Mouse (Mus musculus): ENCODE results near the gene Avl9. TPM values are rescaled to one million over a fixed set of nuclear protein-coding genes. Genes with fewer than 3 reads are reported as not detected.

Gene Avl9
- total RNA-seq (2014; fragmentation: Nextera tagmentation) (14.7 and 16.8 TPM in 2 replicates), total RNA-seq (2017) (16.2 and 20.7 TPM in 2 replicates)

DNA sequence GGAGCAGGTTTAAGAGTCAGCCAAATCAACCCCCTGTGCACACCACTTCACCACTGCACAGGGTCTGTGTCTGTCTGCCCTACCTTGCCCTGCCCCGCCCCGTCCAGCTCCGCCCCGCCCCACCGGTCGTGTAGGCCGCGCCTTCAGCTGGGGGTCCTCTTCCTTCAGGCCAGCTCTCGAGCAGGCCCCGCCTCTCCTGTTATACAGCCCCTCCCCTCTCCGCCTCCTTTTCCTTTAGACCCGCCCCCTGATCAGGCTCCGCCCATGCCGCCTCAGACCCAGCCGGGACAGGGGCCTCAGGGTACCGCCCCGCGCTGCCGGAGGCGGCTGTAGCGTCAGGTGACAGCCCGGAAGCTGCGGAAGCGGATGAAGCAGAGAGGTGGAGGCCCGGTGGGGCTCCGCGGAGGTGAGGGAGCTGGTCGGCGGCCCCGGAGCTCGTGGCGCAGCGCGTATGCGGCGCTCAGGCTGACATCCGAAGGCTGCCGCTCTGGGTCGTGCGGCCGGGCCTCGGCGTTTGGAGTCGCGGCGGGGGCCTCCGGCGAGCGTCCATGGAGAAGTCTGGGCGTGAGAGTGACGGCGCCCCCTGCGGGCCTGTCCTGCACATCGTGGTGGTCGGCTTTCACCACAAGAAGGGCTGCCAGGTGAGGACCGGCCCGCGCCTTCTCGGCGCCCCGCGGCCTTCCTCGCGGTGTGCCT lies at the start of gene Avl9:
TSS of gene Avl9 (plus strand) at position 326 of the 696 bp plus-strand sequence.
- peak; percentile 98 for ATAC-seq (replicated peaks; ENCODE audit: poor library complexity, severe bottlenecking)

DNA sequence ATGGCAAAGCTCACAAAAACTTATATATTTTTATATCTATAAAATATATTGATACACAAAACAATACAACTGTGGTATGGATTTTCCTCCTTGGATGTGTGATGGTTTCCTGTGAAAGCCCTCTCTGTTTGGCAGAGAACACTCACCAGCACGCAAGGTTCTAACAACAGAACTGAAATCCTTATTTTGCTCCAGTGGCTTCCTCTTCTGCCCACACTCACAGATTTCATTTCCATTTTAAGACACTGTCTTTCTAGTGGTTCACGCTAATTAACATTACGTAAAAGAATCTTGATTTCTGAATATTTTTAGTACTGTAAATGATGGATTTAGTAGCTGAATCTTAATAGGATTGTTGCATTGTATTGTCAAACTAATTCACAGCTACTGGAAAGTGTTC lies 26.5 kb upstream of the Avl9 start:
- no peak for ATAC-seq (replicated peaks; ENCODE audit: poor library complexity, severe bottlenecking)

DNA sequence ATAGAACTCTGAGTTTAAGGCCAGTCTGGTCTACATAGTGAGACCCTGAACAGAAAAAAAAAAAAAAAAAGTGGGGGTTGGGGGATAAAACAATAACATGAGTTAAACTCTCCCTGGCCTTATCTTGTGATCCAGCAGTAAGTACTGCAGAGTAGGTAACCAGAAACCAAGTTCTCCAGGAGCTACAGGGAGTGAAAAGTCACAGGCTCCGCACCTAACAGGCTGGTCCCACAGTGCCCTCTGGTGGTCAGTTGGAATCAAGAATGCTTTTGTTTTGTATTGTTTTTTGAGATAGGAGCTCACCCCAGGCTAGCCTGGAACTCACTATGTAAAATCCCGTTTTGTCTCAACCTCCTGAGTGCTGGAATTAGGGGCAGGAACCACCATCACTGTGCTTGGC lies 23.5 kb upstream of the Avl9 start:
- ATAC-seq (replicated peaks; ENCODE audit: poor library complexity, severe bottlenecking), result peak; percentile 93

DNA sequence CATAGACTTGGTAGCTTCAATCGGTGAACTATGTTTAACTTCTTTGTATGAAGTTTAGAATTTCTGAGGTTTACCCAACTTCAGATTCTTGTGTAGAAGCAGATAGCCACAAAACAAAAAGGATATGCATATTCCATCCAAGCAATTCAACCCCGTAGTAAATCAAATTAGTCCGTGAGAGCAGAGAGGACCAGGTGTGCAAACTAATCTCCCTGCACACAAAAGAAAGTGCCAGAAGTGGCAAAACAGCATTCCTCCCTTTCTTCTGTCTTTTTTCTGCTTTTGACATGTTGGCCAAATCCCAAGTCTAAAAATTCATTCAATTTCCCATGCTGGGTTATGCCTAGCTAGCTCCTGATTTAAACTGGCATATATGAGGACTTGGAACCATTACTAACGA lies 22.3 kb upstream of the Avl9 start:
- no peak for ATAC-seq (replicated peaks; ENCODE audit: poor library complexity, severe bottlenecking)

DNA sequence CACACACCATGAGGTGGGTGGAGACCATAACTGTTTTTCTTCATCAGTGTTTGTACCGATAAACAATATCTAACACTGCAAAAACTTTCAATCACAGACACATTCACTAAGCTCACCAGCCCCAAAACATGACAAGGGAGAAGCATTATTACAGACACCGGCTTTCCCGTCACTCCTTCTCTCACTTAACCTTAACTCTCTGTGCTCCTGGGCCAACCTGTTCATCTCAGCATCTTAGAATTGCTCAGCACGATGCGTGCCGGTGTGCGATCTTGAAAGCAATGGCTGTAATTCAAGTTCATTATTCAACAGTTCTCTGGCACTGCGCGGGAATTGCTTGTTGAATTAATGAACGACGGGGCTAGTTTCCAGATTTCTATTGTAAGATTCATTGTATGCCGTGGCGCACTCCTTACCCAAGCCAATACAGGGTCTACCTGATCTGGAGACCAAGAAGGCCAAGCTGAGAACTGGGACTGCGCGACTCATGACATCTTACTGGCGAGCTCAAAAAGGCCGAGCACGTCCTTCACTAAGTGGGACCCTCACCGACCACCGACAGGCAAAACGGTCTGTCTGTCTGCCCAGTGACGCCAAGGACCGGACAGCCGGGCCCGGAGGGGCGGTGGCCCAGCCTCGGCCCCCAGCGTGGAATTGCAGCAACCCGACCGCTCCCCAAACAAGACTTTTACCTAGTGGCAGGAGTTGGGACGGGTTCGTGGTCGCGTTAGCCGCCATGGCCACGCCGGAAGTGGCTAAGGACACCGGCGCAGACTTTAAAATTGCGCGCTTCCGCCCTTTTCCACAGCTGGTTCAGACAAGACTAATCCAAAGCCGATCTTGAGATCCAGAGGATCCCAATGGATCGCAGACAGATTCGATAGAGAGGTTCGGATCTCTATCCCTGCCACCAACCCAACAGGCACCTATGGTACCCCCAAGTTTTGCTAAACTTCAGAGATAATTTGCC lies 10.5 kb upstream of the Avl9 start, which contains the start of gene Lsm5:
TSS of gene Lsm5 (minus strand) at position 780 of the 970 bp plus-strand sequence.
- peak; percentile 100 for ATAC-seq (replicated peaks; ENCODE audit: poor library complexity, severe bottlenecking)

DNA sequence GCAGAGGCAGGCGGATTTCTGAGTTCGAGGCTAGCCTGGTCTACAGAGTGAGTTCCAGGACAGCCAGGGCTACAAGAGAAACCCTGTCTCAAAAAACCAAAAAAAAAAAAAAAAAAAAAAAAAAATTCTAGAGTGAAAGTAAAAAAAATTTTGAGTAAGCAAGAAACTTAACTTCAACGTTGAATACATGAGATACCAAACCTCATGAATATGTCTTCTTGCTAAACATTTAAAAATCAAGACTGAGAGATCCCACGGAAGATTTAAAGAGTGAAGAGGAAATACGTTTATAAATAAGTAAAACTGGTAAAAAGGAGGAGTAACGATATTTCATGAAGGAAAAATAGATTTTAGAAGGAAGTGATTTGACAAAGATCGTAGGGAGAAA lies 519 bp upstream of the Avl9 start:
- ATAC-seq (replicated peaks; ENCODE audit: poor library complexity, severe bottlenecking), result no peak

DNA sequence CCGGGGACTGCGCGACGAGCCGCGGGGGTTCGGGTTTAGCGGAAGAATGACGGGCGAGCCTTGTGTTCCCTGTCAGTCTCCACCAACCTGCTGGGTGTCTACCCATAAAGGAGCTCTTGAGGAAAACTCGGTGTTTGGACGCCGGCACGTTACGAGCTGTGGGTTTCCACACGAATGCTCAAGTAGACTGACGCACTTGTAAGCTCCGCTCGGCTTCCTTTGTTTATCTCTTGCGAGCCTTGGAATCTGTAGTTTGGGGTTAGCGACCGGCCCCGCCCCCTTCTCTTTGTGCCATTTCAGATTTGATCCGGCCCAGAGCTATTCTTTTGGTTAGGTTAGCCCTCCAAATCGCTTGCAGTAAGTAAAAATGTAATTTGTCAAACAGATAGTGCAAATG lies 569 bp downstream of the Avl9 start:
- ATAC-seq (replicated peaks; ENCODE audit: poor library complexity, severe bottlenecking), result peak; percentile 1; the same call in 1 of the 2 replicates

DNA sequence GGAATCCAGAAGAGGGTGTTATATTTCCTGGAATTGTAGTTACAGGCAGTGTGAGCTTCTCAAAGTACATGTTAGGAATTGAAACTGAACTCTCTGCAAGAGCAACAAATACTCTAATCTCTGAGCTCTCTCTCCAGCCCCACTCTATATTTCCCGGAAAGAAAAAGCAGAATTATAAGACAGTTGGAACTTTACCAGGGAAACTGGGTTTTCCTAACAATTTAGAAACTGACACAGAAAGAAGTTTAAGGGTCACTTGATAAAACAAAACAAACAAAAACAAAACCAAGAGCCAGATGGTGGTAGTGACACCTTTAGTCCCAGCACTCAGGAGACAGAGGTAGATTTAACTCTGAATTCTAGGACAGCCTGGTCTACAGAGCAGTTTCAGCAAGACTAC lies 4.4 kb downstream of the Avl9 start:
- ATAC-seq (replicated peaks; ENCODE audit: poor library complexity, severe bottlenecking), result no peak

DNA sequence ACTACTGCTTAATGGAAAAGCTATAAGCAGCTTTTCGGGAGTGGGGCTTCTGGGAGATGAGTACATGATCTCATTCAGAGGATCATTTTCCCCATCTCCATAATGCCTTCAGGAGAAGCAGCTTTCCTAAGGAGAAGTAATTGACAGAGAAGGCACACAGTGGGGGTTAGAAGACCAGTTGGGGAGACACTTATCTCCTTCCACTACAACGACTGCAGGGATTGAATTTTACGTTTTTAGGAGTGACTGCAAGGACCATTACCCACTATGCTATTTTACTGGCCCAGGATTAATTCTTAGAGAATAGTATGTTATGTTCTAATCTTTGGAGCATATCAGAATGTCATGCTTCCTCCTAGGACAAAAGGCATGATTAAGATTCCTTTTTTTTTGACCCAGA lies 6.2 kb downstream of the Avl9 start:
- no peak for ATAC-seq (replicated peaks; ENCODE audit: poor library complexity, severe bottlenecking)

DNA sequence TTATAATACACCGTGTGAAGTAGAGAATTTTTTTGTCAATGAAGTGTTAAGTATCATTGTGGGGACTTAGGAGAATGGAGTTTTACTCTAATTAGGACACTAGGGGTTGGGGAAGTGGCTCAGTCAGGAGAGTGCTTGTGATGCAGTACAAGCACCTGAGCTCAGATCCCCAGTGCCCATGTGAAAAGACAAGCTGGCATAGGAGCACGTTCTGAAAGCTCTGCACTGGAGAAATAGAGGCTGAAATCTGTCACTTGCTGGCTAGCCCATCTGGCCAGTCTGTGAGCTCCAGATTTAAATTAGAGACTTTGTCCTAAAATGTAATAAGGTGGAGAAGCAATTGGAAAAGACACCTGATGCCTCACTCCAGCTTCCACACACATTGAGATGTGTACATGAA lies 17.8 kb downstream of the Avl9 start:
- no peak for ATAC-seq (replicated peaks; ENCODE audit: poor library complexity, severe bottlenecking)

DNA sequence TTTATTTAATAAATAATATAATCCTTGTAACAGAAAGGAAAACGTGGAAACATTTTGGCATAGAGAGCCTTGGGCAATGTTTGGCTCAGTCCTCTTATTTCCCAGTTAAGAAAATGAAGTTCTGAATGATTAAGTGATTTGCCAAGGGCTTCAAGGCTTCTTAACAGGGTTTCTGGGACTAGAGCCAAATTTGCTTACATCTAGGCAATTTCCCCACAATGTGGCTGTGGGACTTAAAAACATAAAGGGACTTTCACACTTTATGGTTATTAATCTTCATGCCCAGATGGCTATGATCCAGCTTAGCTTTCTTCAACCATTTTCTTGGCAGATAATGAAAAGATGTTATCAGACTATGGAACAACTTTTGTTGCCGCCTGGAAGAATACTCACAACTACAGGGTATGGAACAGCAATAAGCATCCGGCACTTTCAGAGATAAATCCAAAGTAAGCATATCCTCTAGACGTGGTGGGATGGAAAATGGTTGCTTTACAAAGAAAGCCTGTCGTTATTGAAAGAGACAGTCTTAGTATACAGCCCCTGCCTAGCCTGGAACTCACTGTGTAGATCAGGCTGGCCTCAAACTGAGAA lies 31.3 kb downstream of the Avl9 start:
- ATAC-seq (replicated peaks; ENCODE audit: poor library complexity, severe bottlenecking), result no peak

DNA sequence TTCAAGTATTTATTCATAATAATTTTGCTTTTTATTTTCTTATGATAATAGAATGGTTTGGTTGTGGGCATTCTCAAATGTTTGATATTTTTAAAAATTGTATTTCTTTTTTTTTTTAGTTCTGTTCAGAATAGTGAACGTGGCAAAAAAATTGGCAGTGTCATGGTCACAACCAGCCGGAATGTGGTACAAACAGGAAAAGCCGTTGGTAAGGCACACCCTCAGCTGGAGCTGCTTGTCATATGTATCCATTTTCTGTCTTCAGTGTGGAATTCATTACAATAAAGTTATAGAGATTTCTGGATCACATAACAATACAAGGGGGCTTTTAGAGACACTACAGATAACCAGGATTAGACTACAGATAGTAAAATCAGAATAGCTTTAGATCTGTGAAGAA lies 39.0 kb downstream of the Avl9 start:
- ATAC-seq (replicated peaks; ENCODE audit: poor library complexity, severe bottlenecking), result no peak

DNA sequence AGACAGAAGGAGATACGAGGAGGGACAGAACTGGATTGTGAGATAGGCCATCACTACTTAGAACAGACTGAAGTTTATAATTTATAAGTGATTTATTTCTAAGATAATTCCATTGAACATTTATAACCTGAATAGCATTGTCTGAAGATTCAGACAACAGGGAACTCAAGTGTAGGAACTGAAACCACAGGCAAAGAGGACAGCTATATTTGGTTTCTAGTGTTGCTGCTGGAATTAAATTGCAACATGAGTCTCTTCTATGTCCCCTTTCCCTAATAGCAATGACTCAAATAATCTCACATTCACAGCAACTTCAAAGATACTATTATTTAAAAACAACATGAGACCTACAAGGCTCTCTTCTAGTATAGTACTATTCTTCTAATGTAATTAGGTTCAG lies 41.4 kb downstream of the Avl9 start:
- peak; percentile 78 for ATAC-seq (replicated peaks; ENCODE audit: poor library complexity, severe bottlenecking)

DNA sequence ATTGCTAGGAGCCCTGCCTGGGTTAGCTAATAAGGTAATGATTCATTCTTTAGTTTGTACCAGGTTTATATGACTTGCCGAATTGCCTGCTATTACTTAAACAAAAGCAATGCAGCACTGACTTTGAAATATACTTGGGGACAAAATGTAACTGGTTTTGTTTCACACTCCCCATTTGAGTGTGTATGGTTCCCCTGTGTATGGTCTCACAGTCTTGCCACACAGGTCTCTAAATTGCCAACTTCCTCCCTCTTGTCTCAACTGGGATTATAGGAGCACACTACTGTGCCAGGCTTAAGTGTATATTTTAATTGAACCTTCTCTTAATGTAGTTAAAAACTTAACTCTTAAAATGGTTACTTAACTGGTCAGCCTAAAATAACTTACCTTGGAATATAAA lies 44.6 kb downstream of the Avl9 start:
- peak; percentile 50; the same call in 1 of the 2 replicates for ATAC-seq (replicated peaks; ENCODE audit: poor library complexity, severe bottlenecking)

DNA sequence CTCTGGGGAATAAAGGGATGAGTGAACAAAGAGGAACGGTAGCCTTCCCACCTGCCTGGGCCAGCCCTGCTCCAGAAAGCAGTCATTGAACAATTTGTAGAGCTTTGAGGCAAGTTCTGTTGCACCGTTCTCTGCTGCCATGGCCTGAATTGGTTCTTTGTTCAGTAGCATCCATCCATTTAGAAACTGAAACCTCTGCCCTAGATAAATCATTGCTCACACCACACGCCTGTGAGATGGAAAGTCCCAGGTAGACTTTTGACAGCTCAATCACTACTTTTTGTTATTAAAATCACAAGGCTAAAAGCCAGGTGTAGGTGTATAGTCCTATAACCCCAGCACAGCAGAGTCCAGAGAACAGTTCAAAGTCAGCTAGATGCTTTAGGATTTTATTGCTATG lies 50.6 kb downstream of the Avl9 start:
- no peak for ATAC-seq (replicated peaks; ENCODE audit: poor library complexity, severe bottlenecking)

DNA sequence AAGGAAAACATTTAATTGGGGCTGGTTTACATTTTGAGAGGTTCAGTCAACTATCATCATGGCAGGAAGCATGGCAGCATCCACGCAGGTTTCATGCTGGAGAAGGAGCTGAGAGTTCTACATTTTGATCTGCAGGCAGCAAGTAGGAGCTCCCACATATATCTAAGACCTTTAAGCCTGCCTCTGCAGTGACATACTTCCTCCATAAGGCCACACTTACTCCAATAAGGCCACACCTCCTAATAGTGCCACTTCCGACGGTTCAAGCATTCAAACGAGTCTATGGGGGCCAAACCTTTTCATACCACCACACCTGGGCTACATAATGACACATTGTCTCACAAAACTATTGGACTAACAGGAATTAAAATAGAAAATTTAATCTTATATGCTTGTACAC lies 51.0 kb downstream of the Avl9 start:
- ATAC-seq (replicated peaks; ENCODE audit: poor library complexity, severe bottlenecking), result no peak

DNA sequence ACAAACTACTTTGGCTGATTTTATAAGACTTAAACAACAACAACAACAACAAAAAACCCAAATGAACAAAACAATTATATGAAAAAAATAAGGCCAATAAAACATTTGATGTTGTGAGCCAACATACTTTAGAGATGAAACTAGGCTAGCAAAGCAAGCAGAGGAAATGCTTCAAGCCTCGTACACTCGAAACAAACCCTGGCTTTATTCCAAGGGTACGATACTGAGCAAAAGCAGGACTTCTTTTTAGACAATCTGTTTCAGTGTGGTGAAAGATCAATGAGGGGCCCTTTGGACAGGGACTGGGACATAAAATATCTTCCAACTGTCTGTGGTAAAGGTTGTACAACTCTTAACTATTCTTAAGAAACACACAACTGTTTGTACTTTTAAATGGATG lies 61.1 kb downstream of the Avl9 start:
- no peak for ATAC-seq (replicated peaks; ENCODE audit: poor library complexity, severe bottlenecking)

DNA sequence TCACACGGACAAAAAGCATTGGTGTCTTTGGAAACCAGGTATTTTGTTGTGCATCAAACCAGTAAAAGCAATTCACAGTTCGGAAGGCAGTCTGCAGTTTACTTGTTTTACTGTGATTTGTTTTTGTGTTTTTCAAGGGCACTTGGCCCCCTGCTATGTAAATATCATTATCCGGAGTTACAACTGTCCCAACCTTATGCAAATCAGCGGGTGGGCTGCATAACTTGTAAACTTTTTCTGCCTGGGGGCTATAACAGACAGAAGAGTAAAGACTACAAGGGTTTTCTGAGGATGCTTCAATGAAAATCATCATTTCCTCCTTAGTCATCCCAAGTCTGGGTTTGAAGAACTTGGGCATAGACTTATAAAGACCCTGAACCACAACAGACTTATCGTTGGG lies 64.9 kb downstream of the Avl9 start:
- ATAC-seq (replicated peaks; ENCODE audit: poor library complexity, severe bottlenecking), result no peak

DNA sequence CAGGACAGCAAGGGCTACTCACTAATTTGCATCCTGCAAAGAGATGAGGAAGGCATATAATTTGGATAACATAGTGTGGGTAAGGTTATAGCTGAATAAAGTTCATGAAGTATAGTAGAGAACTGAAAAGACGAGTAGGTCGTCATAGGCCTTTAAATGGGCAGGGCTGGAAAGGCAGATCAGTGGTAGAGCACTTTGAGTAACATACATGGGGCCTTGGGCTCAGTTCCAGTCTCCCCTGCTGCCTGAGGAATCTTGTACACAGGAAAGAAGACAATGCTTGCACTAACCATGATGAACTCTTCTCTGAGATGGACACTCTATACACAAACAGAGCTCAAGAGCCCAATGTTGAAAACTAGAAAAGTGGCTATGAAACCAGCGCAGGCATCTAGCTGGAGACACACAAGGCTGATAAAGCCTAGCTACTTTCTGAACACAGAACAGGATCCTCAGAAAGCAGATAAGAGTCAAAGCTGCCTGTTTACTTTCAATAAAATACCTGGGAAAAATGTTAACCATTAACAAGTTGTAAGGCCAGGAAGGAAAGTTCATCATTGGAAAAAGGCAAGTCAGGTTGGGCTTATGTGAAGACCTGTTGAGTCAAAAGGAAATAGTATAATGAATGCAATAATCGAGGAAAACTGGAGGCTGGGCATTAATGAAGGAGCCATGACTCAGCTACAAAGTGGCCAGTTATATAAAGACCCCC lies 69.0 kb downstream of the Avl9 start:
- ATAC-seq (replicated peaks; ENCODE audit: poor library complexity, severe bottlenecking), result no peak

DNA sequence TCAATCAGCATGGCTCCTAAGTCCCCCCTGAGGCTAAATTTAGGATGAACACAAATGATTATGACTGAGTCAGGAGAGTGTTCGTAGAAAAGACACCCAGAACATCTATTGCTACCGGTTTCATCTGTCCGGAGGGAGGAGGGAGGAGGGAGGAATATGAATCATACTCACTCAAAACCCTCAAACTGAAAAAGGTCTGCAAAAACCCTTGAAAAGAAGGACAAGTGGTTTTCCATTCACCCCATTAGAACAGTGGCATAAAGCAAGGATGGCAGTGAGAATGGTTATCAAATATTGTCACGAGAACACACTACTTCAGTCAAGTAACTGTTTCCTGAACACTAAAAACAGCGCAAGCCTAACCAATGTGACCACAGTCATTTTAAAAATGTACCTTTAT lies 70.4 kb downstream of the Avl9 start:
- no peak for ATAC-seq (replicated peaks; ENCODE audit: poor library complexity, severe bottlenecking)

Measured in granulocyte monocyte progenitor cell, adult 5-6 weeks (primary cell).